Comparison of ENCODE assay signal across 27 mouse cellular contexts in genomic region chr4:117434336-117434735, GRCm38 (mm10).
DNase-seq lines count a peak whose midpoint lies in the region; ATAC-seq and TF ChIP-seq lines count a peak whose summit lies in the region.
"Had no signal": no experiment of that assay in that cellular context is flagged by ENCODE, and none has a peak within 500 bp of the region (broad histone marks: within the 10 kb centered on the region; RNA-seq: fewer than 3 reads in every experiment).

No protein-coding gene starts in this region.

- no peak for TF ChIP-seq EP300 in stomach, postnatal 0 days (optimal IDR thresholded peaks at IDR 0.05)

- no peaks in the 10 kb centered on the region; the same call in 1 of the 2 replicates for H3K36me3 ChIP-seq in forebrain, postnatal 0 days (ENCODE audit: insufficient read depth)
- H3K36me3 ChIP-seq in forebrain, embryonic 10.5 days (replicated peaks), result no peaks in the 10 kb centered on the region
- H3K36me3 ChIP-seq in limb, embryonic 12.5 days, result no peaks in the 10 kb centered on the region
- no peaks in the 10 kb centered on the region for H3K36me3 ChIP-seq in limb, embryonic 15.5 days
- no peaks in the 10 kb centered on the region for H3K36me3 ChIP-seq in stomach, postnatal 0 days (ENCODE audit: control insufficient read depth, insufficient read depth, low read length)
- H3K36me3 ChIP-seq: embryonic facial prominence, embryonic 10.5 days; embryonic facial prominence, embryonic 13.5 days; G1E; hindbrain, embryonic 12.5 days; hindbrain, embryonic 15.5 days had no signal

- no peaks in the 10 kb centered on the region for H3K4me1 ChIP-seq in forebrain, postnatal 0 days (ENCODE audit: insufficient read depth)
- peaks cover 10% of the 10 kb centered on the region for H3K4me1 ChIP-seq in forebrain, embryonic 10.5 days
- H3K4me1 ChIP-seq in limb, embryonic 12.5 days (replicated peaks), result peaks cover 39% of the 10 kb centered on the region
- peaks cover 23% of the 10 kb centered on the region for H3K4me1 ChIP-seq in limb, embryonic 15.5 days
- no peaks in the 10 kb centered on the region for H3K4me1 ChIP-seq in stomach, postnatal 0 days (replicated peaks; ENCODE audit: control insufficient read depth, insufficient read depth)
- H3K4me1 ChIP-seq: hindbrain, embryonic 15.5 days had no signal

- no peak for DNase-seq in forebrain, postnatal 0 days
- no peak for DNase-seq in forebrain, embryonic 10.5 days (ENCODE audit: extremely low spot score, low spot score)
- peak; percentile 13 for DNase-seq in brain, embryonic 14.5 days (ENCODE audit: low read depth)
- no peak for DNase-seq in stomach, postnatal 0 days (ENCODE audit: low spot score)
- DNase-seq: adrenal gland, postnatal 10 days; adrenal gland, postnatal 36 days; B cell, adult 2 months; cerebellum, adult 11 months; cerebellum, adult 8-10 months; cerebellum, postnatal 36 days; embryo, embryonic 11 days; gastrocnemius, adult 2 months; gastrocnemius, postnatal 14 days; heart, adult 11 months had no signal

- H3K27me3 ChIP-seq in forebrain, postnatal 0 days (ENCODE audit: insufficient read depth, low read length), result no peaks in the 10 kb centered on the region; the same call in 1 of the 2 replicates
- peaks cover 66% of the 10 kb centered on the region for H3K27me3 ChIP-seq in forebrain, embryonic 10.5 days (ENCODE audit: poor library complexity, severe bottlenecking)
- H3K27me3 ChIP-seq in limb, embryonic 12.5 days, result peaks cover 27% of the 10 kb centered on the region
- peaks cover 34% of the 10 kb centered on the region for H3K27me3 ChIP-seq in limb, embryonic 15.5 days
- H3K27me3 ChIP-seq in stomach, postnatal 0 days (ENCODE audit: control insufficient read depth, insufficient read depth, low read length), result no peaks in the 10 kb centered on the region
- H3K27me3 ChIP-seq: CH12.LX had no signal

- peak; percentile 29 for ATAC-seq in forebrain, postnatal 0 days
- ATAC-seq in limb, embryonic 12.5 days (ENCODE audit: insufficient number of reproducible peaks, insufficient read depth, low FRiP score, low TSS enrichment, low read depth), result peak; percentile 60; the same call in 1 of the 2 replicates
- ATAC-seq in limb, embryonic 15.5 days (ENCODE audit: insufficient number of reproducible peaks, low FRiP score, low TSS enrichment, low read depth), result peak; percentile 50; the same call in 1 of the 2 replicates
- no peak for ATAC-seq in stomach, postnatal 0 days (ENCODE audit: low FRiP score, low TSS enrichment)
- no peak for ATAC-seq in megakaryocyte progenitor cell, adult 5-6 weeks (replicated peaks; ENCODE audit: poor library complexity)
- ATAC-seq: forebrain, embryonic 14.5 days; Patski had no signal

- TF ChIP-seq CTCF in forebrain, postnatal 0 days (IDR thresholded peaks at IDR 0.05; ENCODE audit: low read depth), result no peak
- no peak for TF ChIP-seq CTCF in brain, embryonic 14.5 days (IDR thresholded peaks at IDR 0.05; ENCODE audit: borderline replicate concordance, extremely low read depth, insufficient read depth, insufficient read length)
- no peak for TF ChIP-seq CTCF in stomach, postnatal 0 days (IDR thresholded peaks at IDR 0.05; ENCODE audit: low read depth)

- no peak for TF ChIP-seq POLR2A in brain, embryonic 14.5 days (IDR thresholded peaks at IDR 0.05; ENCODE audit: borderline replicate concordance, extremely low read depth, insufficient read depth, insufficient read length, poor library complexity, severe bottlenecking)

- H3K9me3 ChIP-seq in forebrain, postnatal 0 days (ENCODE audit: low read length), result no peaks in the 10 kb centered on the region
- H3K9me3 ChIP-seq in forebrain, embryonic 10.5 days, result no peaks in the 10 kb centered on the region
- no peaks in the 10 kb centered on the region for H3K9me3 ChIP-seq in limb, embryonic 12.5 days
- H3K9me3 ChIP-seq in limb, embryonic 15.5 days, result no peaks in the 10 kb centered on the region
- H3K9me3 ChIP-seq in stomach, postnatal 0 days (ENCODE audit: control insufficient read depth, low read length), result no peaks in the 10 kb centered on the region
- H3K9me3 ChIP-seq: embryonic facial prominence, embryonic 10.5 days; embryonic facial prominence, embryonic 13.5 days; G1E; hindbrain, embryonic 12.5 days; hindbrain, embryonic 15.5 days had no signal

- WGBS in forebrain, postnatal 0 days, result 43% methylated on average over 8 of the region's 8 CpGs
- WGBS in forebrain, embryonic 10.5 days, result 81% methylated on average over 8 of the region's 8 CpGs
- 13% methylated on average over 8 of the region's 8 CpGs for WGBS in limb, embryonic 12.5 days
- WGBS in limb, embryonic 15.5 days, result 18% methylated on average over 8 of the region's 8 CpGs
- 65% methylated on average over 8 of the region's 8 CpGs for WGBS in stomach, postnatal 0 days

- no peak overlapping the region for H3K27ac ChIP-seq in forebrain, postnatal 0 days (ENCODE audit: low read depth, low read length)
- no peak overlapping the region for H3K27ac ChIP-seq in forebrain, embryonic 10.5 days
- H3K27ac ChIP-seq in limb, embryonic 12.5 days, result peak overlapping the region; percentile 68
- peak overlapping the region; percentile 38; the same call in 1 of the 2 replicates for H3K27ac ChIP-seq in limb, embryonic 15.5 days
- no peak overlapping the region for H3K27ac ChIP-seq in stomach, postnatal 0 days (replicated peaks)
- H3K27ac ChIP-seq: embryonic facial prominence, embryonic 10.5 days; embryonic facial prominence, embryonic 13.5 days; gastrocnemius, adult 2 months; hindbrain, embryonic 12.5 days; hindbrain, embryonic 15.5 days had no signal

- no peak overlapping the region for H3K4me3 ChIP-seq in forebrain, postnatal 0 days (ENCODE audit: low read depth, low read length)
- no peak overlapping the region for H3K4me3 ChIP-seq in forebrain, embryonic 10.5 days
- H3K4me3 ChIP-seq in limb, embryonic 12.5 days (replicated peaks), result no peak overlapping the region
- no peak overlapping the region for H3K4me3 ChIP-seq in limb, embryonic 15.5 days
- H3K4me3 ChIP-seq in stomach, postnatal 0 days (ENCODE audit: low read depth, low read length), result no peak overlapping the region
- H3K4me3 ChIP-seq: embryonic facial prominence, embryonic 10.5 days; embryonic facial prominence, embryonic 13.5 days; erythroblast, embryonic 14.5 days; gastrocnemius, adult 2 months; hindbrain, embryonic 12.5 days; hindbrain, embryonic 15.5 days had no signal

- H3K9ac ChIP-seq in forebrain, postnatal 0 days, result no peak overlapping the region
- H3K9ac ChIP-seq in limb, embryonic 12.5 days (replicated peaks), result no peak overlapping the region
- H3K9ac ChIP-seq in limb, embryonic 15.5 days, result no peak overlapping the region
- H3K9ac ChIP-seq in stomach, postnatal 0 days (ENCODE audit: low read length), result no peak overlapping the region
- H3K9ac ChIP-seq: embryonic facial prominence, embryonic 13.5 days; hindbrain, embryonic 12.5 days; hindbrain, embryonic 15.5 days had no signal

- H3K4me2 ChIP-seq in forebrain, postnatal 0 days (ENCODE audit: low read depth), result no peak overlapping the region
- peak overlapping the region; percentile 4; the same call in 1 of the 2 replicates for H3K4me2 ChIP-seq in limb, embryonic 12.5 days
- 0 out of 2 replicates have a peak overlapping the region, but pooled peaks have one; percentile 5 for H3K4me2 ChIP-seq in limb, embryonic 15.5 days
- no peak overlapping the region for H3K4me2 ChIP-seq in stomach, postnatal 0 days (replicated peaks; ENCODE audit: low read depth)
- H3K4me2 ChIP-seq: embryonic facial prominence, embryonic 13.5 days; heart, embryonic 11.5 days; hindbrain, embryonic 12.5 days; hindbrain, embryonic 15.5 days had no signal

Comparison
In these comparisons a context has a peak if more than half of its experiments do, and no peak if none do; other contexts are left out.
1. ATAC-seq: peak in forebrain, postnatal 0 days (single experiment), limb, embryonic 12.5 days (single experiment) and limb, embryonic 15.5 days (single experiment); none in stomach, postnatal 0 days (single experiment) and megakaryocyte progenitor cell, adult 5-6 weeks (single experiment).
2. H3K27ac ChIP-seq: peak in limb, embryonic 12.5 days (single experiment) and limb, embryonic 15.5 days (single experiment); none in forebrain, postnatal 0 days (single experiment), forebrain, embryonic 10.5 days (single experiment) and stomach, postnatal 0 days (single experiment).
3. H3K4me2 ChIP-seq: peak in limb, embryonic 12.5 days (single experiment) and limb, embryonic 15.5 days (single experiment); none in forebrain, postnatal 0 days (single experiment) and stomach, postnatal 0 days (single experiment).